Mouse (Mus musculus) olfactory bulb, adult 2 months (tissue): ENCODE data around the gene Mif4gd.

Source experiments
- CTCF ChIP-seq: fragments of 200-500 bp; IDR thresholded peaks from 2 replicates; pipeline ENCODE4 v1.5.1; 2012; ENCODE audit warnings: low read depth, mild to moderate bottlenecking, low read length, moderate library complexity; ENCODE audit not compliant: insufficient read depth
- POLR2A ChIP-seq: fragments of 200-500 bp; IDR thresholded peaks from 2 replicates; pipeline ENCODE4 v1.6.1; 2012; ENCODE audit warnings: mild to moderate bottlenecking, low read depth, low read length, moderate library complexity; ENCODE audit not compliant: insufficient read depth

GRCm38 (mm10) chr11:115634109-115634508, 21.3 kb upstream of the Mif4gd start:
- TF ChIP-seq CTCF (no peak), POLR2A (no peak)
